Mouse (Mus musculus) cerebellum, adult 11 months (tissue): ENCODE data around the gene Tkt.
A peak's percentile ranks its signal among the peaks of the same experiment; 100 is the strongest.
"Not testable (repeated sequence)": the region's sequence is repeated elsewhere in the genome, so short reads cannot be mapped to it uniquely, and the experiment has no call there.

Experiments used
- DNase-seq: peaks from one replicate; pipeline ENCODE4 v3.0.0; 2022

Gene Tkt

GRCm38 (mm10) chr14:30548131-30548720 lies at the start of gene Tkt:
Gene Tkt, plus strand, starts transcription at chr14:30548359.
- peak; percentile 53 for DNase-seq

- DNase-seq, result no peak
Measured at GRCm38 (mm10) chr14:30504990-30505389, 43.2 kb upstream of the Tkt start.

GRCm38 (mm10) chr14:30510214-30510763 lies 37.9 kb upstream of the Tkt start:
- no peak for DNase-seq

GRCm38 (mm10) chr14:30512896-30513295 lies 35.3 kb upstream of the Tkt start:
- DNase-seq, result no peak

- peak; percentile 75 for DNase-seq
Measured at GRCm38 (mm10) chr14:30515931-30516723, 32.0 kb upstream of the Tkt start.

- no peak for DNase-seq
Measured at GRCm38 (mm10) chr14:30519323-30519722, 28.8 kb upstream of the Tkt start.

- no peak for DNase-seq
Measured at GRCm38 (mm10) chr14:30523356-30523755, 24.8 kb upstream of the Tkt start.

- no peak for DNase-seq
Measured at GRCm38 (mm10) chr14:30528392-30528791, 19.8 kb upstream of the Tkt start.

- no peak for DNase-seq
Measured at GRCm38 (mm10) chr14:30528961-30529360, 19.2 kb upstream of the Tkt start.

GRCm38 (mm10) chr14:30529454-30529853 lies 18.7 kb upstream of the Tkt start:
- no peak for DNase-seq

- DNase-seq, result no peak
Measured at GRCm38 (mm10) chr14:30530726-30531269, 17.4 kb upstream of the Tkt start.

- no peak for DNase-seq
Measured at GRCm38 (mm10) chr14:30531431-30531830, 16.7 kb upstream of the Tkt start.

- no peak for DNase-seq
Measured at GRCm38 (mm10) chr14:30531896-30532295, 16.3 kb upstream of the Tkt start.

- no peak for DNase-seq
Measured at GRCm38 (mm10) chr14:30533780-30534450, 14.2 kb upstream of the Tkt start.

- no peak for DNase-seq
Measured at GRCm38 (mm10) chr14:30541541-30541940, 6.6 kb upstream of the Tkt start.

- DNase-seq, result not testable (repeated sequence)
Measured at GRCm38 (mm10) chr14:30543331-30543730, 4.8 kb upstream of the Tkt start.

GRCm38 (mm10) chr14:30548965-30549776 lies 1.0 kb downstream of the Tkt start:
- DNase-seq, result peak; percentile 93

GRCm38 (mm10) chr14:30549777-30550149 lies 1.6 kb downstream of the Tkt start:
- no peak for DNase-seq

- no peak for DNase-seq
Measured at GRCm38 (mm10) chr14:30550232-30551070, 2.3 kb downstream of the Tkt start.

GRCm38 (mm10) chr14:30551509-30551908 lies 3.4 kb downstream of the Tkt start:
- no peak for DNase-seq

- no peak for DNase-seq
Measured at GRCm38 (mm10) chr14:30551981-30552380, 3.8 kb downstream of the Tkt start.

GRCm38 (mm10) chr14:30553185-30553584 lies 5.0 kb downstream of the Tkt start:
- DNase-seq, result no peak
